Mouse (Mus musculus) intestine, postnatal 0 days (tissue): ENCODE results near the gene Bex2. TPM values are rescaled to one million over a fixed set of nuclear protein-coding genes. Genes with fewer than 3 reads are reported as not detected.
A peak's percentile ranks its signal among the peaks of the same experiment; 100 is the strongest.
"Not testable (repeated sequence)": the region's sequence is repeated elsewhere in the genome, so short reads cannot be mapped to it uniquely, and the experiment has no call there.

Experiments used
- ATAC-seq: fragments of 200-750 bp; cut with Nextera tagmentation; 2 replicates; pipeline ENCODE4 v1.8.0; 2017; ENCODE audit warnings: mild to moderate bottlenecking, moderate TSS enrichment, moderate library complexity
- H3K27ac ChIP-seq: fragments of 300-500 bp; sonication (generic); 2 replicates; pipeline ENCODE4 v1.5.1; 2014; ENCODE audit warnings: mild to moderate bottlenecking, low read depth, low read length, moderate library complexity
- H3K27me3 ChIP-seq: fragments of 300-500 bp; sonication (generic); replicated peaks from 2 replicates; pipeline ENCODE4 v1.6.1; 2014; ENCODE audit warnings: low read length, mixed read lengths; ENCODE audit not compliant: control insufficient read depth, insufficient read depth
- H3K36me3 ChIP-seq: fragments of 300-500 bp; sonication (generic); 2 replicates; pipeline ENCODE4 v1.6.1; 2014; ENCODE audit warnings: mild to moderate bottlenecking, moderate library complexity; ENCODE audit not compliant: control insufficient read depth, insufficient read depth
- H3K4me1 ChIP-seq: fragments of 300-500 bp; sonication (generic); replicated peaks from 2 replicates; pipeline ENCODE4 v1.6.1; 2014; ENCODE audit warnings: antibody characterized with exemption, low read length, mixed read lengths; ENCODE audit not compliant: control insufficient read depth, insufficient read depth
- H3K4me2 ChIP-seq: fragments of 300-500 bp; sonication (generic); replicated peaks from 2 replicates; pipeline ENCODE4 v1.6.1; 2014; ENCODE audit warnings: low read depth, mild to moderate bottlenecking, moderate library complexity
- H3K4me3 ChIP-seq: fragments of 300-500 bp; sonication (generic); 2 replicates; pipeline ENCODE4 v1.5.1; 2014; ENCODE audit warnings: low read depth, low read length
- H3K9ac ChIP-seq: fragments of 300-500 bp; sonication (generic); 2 replicates; pipeline ENCODE4 v1.6.1; 2014; ENCODE audit warnings: mild to moderate bottlenecking, low read depth, low read length
- H3K9me3 ChIP-seq: fragments of 300-500 bp; sonication (generic); 2 replicates; pipeline ENCODE4 v1.6.1; 2016; ENCODE audit warnings: mixed run types; ENCODE audit not compliant: control insufficient read depth
- CTCF ChIP-seq: sonication (generic); IDR thresholded peaks from 2 replicates; pipeline ENCODE4 v1.5.1; 2016; ENCODE audit warnings: low read depth, mild to moderate bottlenecking, control low read depth, antibody characterized with exemption, moderate library complexity
- WGBS: fragments of 180-500 bp; shearing (Covaris S2); extraction: QIAGEN DNeasy Blood & Tissue Kit; methylation state at CpG from one replicate; pipeline ENCODE4 v1.1.7; 2014; 5-methylcytosine and 5-hydroxymethylcytosine counted together
- polyA plus RNA-seq: library from polyadenylated mRNA; unstranded; fragments of >200 nt; fragmentation: Nextera tagmentation; extraction: Ambion mirVana; gene quantifications from 2 replicates; pipeline ENCODE4 v1.2.1, GENCODE M21; 2015

Bex2 gene
- polyA plus RNA-seq, 1 experiment from 2014 or later, result 58.5 TPM

- no peak for ATAC-seq
Measured at GRCm38 (mm10) chrX:136047528-136047927, 20.5 kb downstream of the Bex2 start.

DNA sequence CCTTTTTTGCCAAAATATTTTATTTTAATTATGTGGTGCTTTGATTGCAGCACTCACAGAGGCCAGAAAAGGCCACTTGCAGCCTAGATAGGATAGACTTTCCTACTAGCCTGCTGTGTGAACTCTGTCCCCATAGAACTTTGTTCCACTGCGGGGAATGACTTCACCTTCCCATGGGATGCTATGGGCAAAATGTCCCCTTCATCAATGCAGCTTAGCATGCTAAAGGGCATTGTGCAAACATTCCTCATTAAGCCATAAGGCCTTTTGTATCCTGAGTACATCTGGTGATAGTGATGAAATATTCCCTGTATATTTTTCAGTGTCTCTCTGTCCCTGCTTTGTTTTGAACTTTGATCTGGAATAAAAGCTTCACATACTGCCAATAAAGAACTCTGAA is 24.3 kb downstream of the Bex2 start:
- no peaks in the 10 kb centered on the region for H3K27me3 ChIP-seq
- H3K9ac ChIP-seq, result no peak overlapping the region
- H3K36me3 ChIP-seq, result no peaks in the 10 kb centered on the region
- no peak for ATAC-seq
- no peaks in the 10 kb centered on the region for H3K9me3 ChIP-seq
- no peak overlapping the region for H3K27ac ChIP-seq
- no peaks in the 10 kb centered on the region for H3K4me1 ChIP-seq
- 91% methylated on average over 1 of the region's 1 CpGs for WGBS
- H3K4me3 ChIP-seq, result no peak overlapping the region
- no peak for TF ChIP-seq CTCF
- no peak overlapping the region for H3K4me2 ChIP-seq

More at GRCm38 (mm10) chrX:136047528-136047927, 20.5 kb downstream of the Bex2 start:
- 23% methylated on average over 5 of the region's 5 CpGs for WGBS
- peak; percentile 79 for TF ChIP-seq CTCF
- H3K36me3 ChIP-seq, result no peaks in the 10 kb centered on the region
- no peak overlapping the region for H3K27ac ChIP-seq
- no peaks in the 10 kb centered on the region for H3K4me1 ChIP-seq
- no peak overlapping the region for H3K4me3 ChIP-seq
- no peak overlapping the region for H3K4me2 ChIP-seq
- no peaks in the 10 kb centered on the region for H3K27me3 ChIP-seq
- H3K9ac ChIP-seq, result no peak overlapping the region
- H3K9me3 ChIP-seq, result no peaks in the 10 kb centered on the region

- H3K4me2 ChIP-seq, result 0 out of 2 replicates have a peak within 1 kb of the TSS, but pooled peaks have one; percentile 6
- ATAC-seq, result peak; percentile 68
- H3K4me3 ChIP-seq, H3K27me3 ChIP-seq, H3K9ac ChIP-seq, H3K36me3 ChIP-seq, H3K9me3 ChIP-seq, H3K27ac ChIP-seq, H3K4me1 ChIP-seq: not testable (repeated sequence)
- 44% methylated on average over 12 of the region's 49 CpGs for WGBS
Measured at GRCm38 (mm10) chrX:136032799-136033763, 35.0 kb downstream of the Bex2 start, which contains the start of gene Arxes1. TSS of gene Arxes1 (plus strand) at chrX:136033367.

- no peaks in the 10 kb centered on the region for H3K27me3 ChIP-seq
- H3K4me1 ChIP-seq, result no peaks in the 10 kb centered on the region
- H3K27ac ChIP-seq, result no peak overlapping the region
- no peak overlapping the region for H3K9ac ChIP-seq
- no peaks in the 10 kb centered on the region for H3K9me3 ChIP-seq
- WGBS, result 62% methylated on average over 1 of the region's 1 CpGs
- H3K4me2 ChIP-seq, result no peak overlapping the region
- no peaks in the 10 kb centered on the region for H3K36me3 ChIP-seq
- TF ChIP-seq CTCF, result no peak
- no peak for ATAC-seq
- H3K4me3 ChIP-seq, result no peak overlapping the region
Measured at GRCm38 (mm10) chrX:136030331-136030730, 37.7 kb downstream of the Bex2 start.

Other genes with a start within 250 kb of the Bex2 start
- gene Gprasp2, start 229.2 kb downstream of the Bex2 start, polyA plus RNA-seq, result 4.7 and 5.6 TPM in 2 replicates
- 28.7 and 29.7 TPM in 2 replicates for gene Arxes2, start 74.4 kb downstream of the Bex2 start, polyA plus RNA-seq
- gene Arxes1, start 34.9 kb downstream of the Bex2 start, polyA plus RNA-seq, result 8.2 and 8.4 TPM in 2 replicates
- gene Nxf3, start 17.0 kb upstream of the Bex2 start, polyA plus RNA-seq, result 0.22 and 0.27 TPM in 2 replicates
- 235 and 294 TPM in 2 replicates for gene Bex4, start 70.8 kb upstream of the Bex2 start, polyA plus RNA-seq
- gene Tceal8, start 104.1 kb upstream of the Bex2 start, polyA plus RNA-seq, result 239 and 262 TPM in 2 replicates
- gene Tceal5, start 135.6 kb upstream of the Bex2 start, polyA plus RNA-seq, result 3.4 and 5.3 TPM in 2 replicates
- 0.37 and 0.58 TPM in 2 replicates for gene Tceal7, start 146.5 kb upstream of the Bex2 start, polyA plus RNA-seq
- 41.4 and 50.7 TPM in 2 replicates for gene Bex1, start 147.3 kb upstream of the Bex2 start, polyA plus RNA-seq
- gene Tceal9, start 176.8 kb upstream of the Bex2 start, polyA plus RNA-seq, result 641 and 667 TPM in 2 replicates
- gene Bex3, start 202.0 kb upstream of the Bex2 start, polyA plus RNA-seq, result 270 and 277 TPM in 2 replicates